ENCODE assay signal across 22 mouse cellular contexts in the genomic region with DNA sequence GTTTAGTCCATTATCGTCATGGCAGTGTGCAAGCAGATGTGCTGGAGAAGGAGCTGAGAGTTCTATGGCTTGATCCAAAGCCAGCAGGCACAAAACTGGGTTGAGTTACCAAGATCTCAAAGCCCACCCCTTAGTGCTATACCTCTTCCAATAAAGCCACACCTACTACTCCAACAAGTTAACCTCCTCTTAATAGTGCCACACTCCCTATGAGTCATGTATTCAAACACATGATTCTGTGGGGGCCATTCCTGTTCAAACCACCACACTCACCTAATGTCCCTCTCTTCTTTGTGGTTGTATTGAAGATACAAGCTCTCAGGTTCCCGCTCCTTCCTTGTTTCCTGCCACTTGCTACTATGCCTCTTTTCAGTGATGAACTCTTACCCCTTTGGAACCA. TPM values are rescaled to one million over a fixed set of nuclear protein-coding genes. Genes with fewer than 3 reads are reported as not detected.
"Had no signal": no experiment of that assay in that cellular context is flagged by ENCODE, and none has a peak within 500 bp of the region (broad histone marks: within the 10 kb centered on the region; RNA-seq: fewer than 3 reads in every experiment).

No protein-coding gene starts in this region.

- H3K36me3 ChIP-seq: limb, embryonic 13.5 days; liver, embryonic 15.5 days; neural tube, embryonic 12.5 days had no signal

- H3K9me3 ChIP-seq: limb, embryonic 13.5 days; liver, embryonic 15.5 days; neural tube, embryonic 12.5 days had no signal

- H3K9ac ChIP-seq: limb, embryonic 13.5 days; liver, embryonic 15.5 days; midbrain, embryonic 13.5 days; neural tube, embryonic 12.5 days had no signal

- H3K4me3 ChIP-seq: layer of hippocampus, adult 2 months; limb, embryonic 13.5 days; liver, embryonic 15.5 days; midbrain, embryonic 13.5 days; neural tube, embryonic 12.5 days had no signal

- H3K27me3 ChIP-seq: limb, embryonic 13.5 days; liver, embryonic 15.5 days; midbrain, embryonic 13.5 days; neural tube, embryonic 12.5 days had no signal

- ATAC-seq: lung, postnatal 0 days; midbrain, embryonic 13.5 days had no signal

- DNase-seq: kidney, adult 8-10 months; kidney, postnatal 25 days; left cerebral cortex, postnatal 4 days; lung, adult 2 months; lung, postnatal 36 days; right cerebral cortex, postnatal 14 days; thymus, adult 2 months; thymus, postnatal 25 days had no signal

- H3K4me1 ChIP-seq: limb, embryonic 13.5 days; midbrain, embryonic 13.5 days; neural tube, embryonic 12.5 days had no signal

- H3K27ac ChIP-seq: layer of hippocampus, adult 2 months; limb, embryonic 13.5 days; liver, embryonic 15.5 days; midbrain, embryonic 13.5 days; neural tube, embryonic 12.5 days had no signal

- H3K4me2 ChIP-seq: limb, embryonic 13.5 days; liver, embryonic 15.5 days; midbrain, embryonic 13.5 days; neural tube, embryonic 12.5 days had no signal

RNA-seq across cellular contexts. Expression of gene Gm11027, which starts 24.7 kb away (rescaled TPM):
- total RNA-seq: layer of hippocampus, adult 2 months; layer of hippocampus, postnatal 10 days; left cerebral cortex, postnatal 10 days; left cerebral cortex, postnatal 4 days; liver, adult 2 months; megakaryocyte progenitor cell, adult 5-6 weeks had no signal
- polyA plus RNA-seq: kidney, embryonic 16.5 days; limb, embryonic 13.5 days; liver, adult 2 months; liver, embryonic 15.5 days; lung, adult 2 months; lung, postnatal 0 days; midbrain, embryonic 13.5 days; neural tube, embryonic 12.5 days; spleen, adult 2 months; testis, adult 2 months; thymus, adult 2 months; urinary bladder, adult 2 months had no signal
